Mouse (Mus musculus) brain, embryonic 14.5 days (tissue): ENCODE data around the gene Trim44. TPM values are rescaled to one million over a fixed set of nuclear protein-coding genes. Genes with fewer than 3 reads are reported as not detected.

ENCODE experiments used
- DNase-seq: peaks from one replicate; pipeline ENCODE4 v3.0.0-alpha.2; 2011; ENCODE audit warnings: low read depth
- CTCF ChIP-seq: fragments of 200-500 bp; IDR thresholded peaks from 2 replicates; pipeline ENCODE4 v1.5.1; 2012; ENCODE audit warnings: inconsistent platforms, mild to moderate bottlenecking, moderate library complexity, borderline replicate concordance; ENCODE audit not compliant: insufficient read depth, insufficient read length; ENCODE audit errors: extremely low read depth
- POLR2A ChIP-seq: fragments of 200-500 bp; IDR thresholded peaks from 2 replicates; pipeline ENCODE4 v1.6.1; 2012; ENCODE audit warnings: mild to moderate bottlenecking, inconsistent platforms, borderline replicate concordance; ENCODE audit not compliant: poor library complexity, insufficient read depth, insufficient read length, severe bottlenecking; ENCODE audit errors: extremely low read depth
- polyA plus RNA-seq: library from polyadenylated mRNA; depleted of rRNA; stranded (reverse); fragments of >200 nt; gene quantifications from 2 replicates; pipeline ENCODE4 v1.2.3, GENCODE M21; 2012

Gene Trim44
- polyA plus RNA-seq, 1 experiment: 110 TPM

DNA sequence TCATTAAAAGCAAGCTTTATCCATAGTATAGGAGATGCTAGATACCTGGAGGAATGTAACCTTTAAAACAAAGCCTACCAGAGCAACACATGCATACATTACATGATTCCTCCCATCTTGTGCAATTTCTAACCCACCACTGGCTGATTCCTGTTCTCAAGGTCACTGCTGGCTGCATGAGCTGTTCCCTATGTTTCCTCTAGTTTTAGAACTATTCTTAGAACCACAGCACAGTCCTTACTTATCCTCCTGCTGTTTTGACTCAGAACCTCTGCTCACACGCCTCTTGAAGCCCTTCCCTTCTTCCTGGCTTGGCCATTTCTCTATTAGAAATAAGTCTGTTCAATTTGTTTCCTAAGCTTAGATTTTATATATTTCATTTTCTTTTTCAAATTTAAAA, 28.7 kb downstream of the Trim44 start:
- no peak for DNase-seq
- TF ChIP-seq CTCF (no peak), POLR2A (no peak)

DNA sequence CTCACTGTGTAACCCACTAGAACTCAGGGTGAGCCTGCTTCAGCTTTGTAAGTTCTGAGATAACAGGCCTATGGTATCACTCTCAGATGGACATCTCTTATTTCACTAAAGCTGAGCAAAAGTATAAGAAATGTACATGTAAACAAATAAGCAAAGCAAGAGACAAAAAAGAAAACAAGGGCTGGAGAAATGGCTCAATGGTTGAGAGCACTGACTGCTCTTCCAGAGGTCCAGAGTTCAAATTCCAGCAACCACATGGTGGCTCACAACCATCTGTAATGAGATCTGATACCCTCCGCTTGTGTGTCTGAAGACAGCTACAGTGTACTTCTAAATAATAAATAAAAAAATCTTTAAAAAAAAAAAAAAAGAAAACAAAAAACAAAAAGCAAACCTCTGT, 29.2 kb downstream of the Trim44 start:
- DNase-seq: no peak
- no peak for TF ChIP-seq POLR2A
- no peak for TF ChIP-seq CTCF

DNA sequence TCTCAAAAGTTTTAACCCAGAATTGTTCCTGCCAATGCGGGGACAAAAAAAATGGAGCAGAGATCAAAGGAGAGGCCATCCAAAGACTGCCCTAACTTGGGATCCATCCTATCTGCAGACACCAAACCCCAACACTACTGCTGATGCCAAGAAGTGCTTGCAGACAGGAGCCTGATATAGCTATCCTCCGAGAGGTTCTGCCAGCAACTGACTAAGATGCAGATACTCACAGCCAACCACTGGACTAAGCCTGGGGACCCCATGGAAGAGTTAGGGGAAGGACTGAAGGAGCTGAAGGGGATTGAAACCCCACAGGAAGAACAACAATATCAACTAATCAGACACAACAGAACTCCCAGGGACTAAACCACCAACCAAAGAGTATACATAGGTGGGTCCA, 30.3 kb downstream of the Trim44 start:
- DNase-seq: no peak
- no peak for TF ChIP-seq CTCF
- no peak for TF ChIP-seq POLR2A

DNA sequence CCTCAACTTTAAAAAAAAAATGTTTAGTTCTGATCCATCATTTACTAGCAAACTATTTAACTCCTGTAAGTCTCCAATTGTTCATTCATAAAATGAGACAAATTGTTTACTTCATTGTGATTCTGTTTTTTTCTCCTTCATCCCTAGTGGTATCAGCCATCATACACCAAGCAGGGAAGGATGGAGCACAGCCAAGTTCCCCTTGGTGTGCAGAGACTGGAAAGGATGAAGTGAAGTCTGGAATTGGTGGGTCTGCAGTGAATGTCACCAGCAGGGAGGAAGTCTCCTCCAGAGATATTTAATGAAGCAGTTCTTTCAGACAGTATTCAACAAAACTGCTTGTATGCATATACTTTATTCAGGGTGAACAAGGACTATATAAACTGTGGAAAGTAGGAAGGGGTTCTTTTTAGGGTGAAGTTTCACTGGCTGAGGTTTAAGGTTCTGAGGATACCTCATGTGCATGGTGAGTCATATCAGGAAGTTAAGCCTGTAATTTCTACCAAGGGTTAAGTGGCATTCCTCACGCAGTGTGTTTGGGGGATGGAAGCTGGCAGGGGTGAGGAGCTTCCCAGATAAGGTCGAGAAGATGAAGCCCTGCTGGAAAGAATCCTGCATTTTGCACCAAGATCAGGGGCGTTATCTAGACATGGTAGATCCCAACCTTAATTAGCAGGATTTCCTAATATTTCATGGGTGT, 34.1 kb downstream of the Trim44 start:
- TF ChIP-seq POLR2A: no peak
- no peak for TF ChIP-seq CTCF
- no peak for DNase-seq

DNA sequence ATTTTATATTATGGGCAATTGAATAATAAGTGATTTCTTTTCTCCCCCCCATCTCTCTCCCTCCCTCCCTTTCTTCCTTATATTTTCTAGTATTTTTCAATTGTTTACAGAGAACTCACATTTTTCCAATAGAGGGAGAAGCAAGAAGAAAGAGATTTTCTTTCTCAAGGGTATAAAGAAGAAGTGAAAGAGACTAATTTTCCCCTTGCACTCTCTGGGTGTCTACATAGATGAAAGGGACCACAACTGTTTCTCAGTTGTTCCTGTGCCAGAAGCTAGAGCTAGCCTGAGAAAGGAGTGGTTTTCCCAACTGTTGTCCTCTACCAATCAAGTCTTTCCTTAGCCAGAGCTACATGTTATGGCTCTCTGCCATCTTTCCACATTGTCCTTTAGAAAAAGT, 34.9 kb downstream of the Trim44 start:
- no peak for TF ChIP-seq POLR2A
- TF ChIP-seq CTCF: no peak
- no peak for DNase-seq

DNA sequence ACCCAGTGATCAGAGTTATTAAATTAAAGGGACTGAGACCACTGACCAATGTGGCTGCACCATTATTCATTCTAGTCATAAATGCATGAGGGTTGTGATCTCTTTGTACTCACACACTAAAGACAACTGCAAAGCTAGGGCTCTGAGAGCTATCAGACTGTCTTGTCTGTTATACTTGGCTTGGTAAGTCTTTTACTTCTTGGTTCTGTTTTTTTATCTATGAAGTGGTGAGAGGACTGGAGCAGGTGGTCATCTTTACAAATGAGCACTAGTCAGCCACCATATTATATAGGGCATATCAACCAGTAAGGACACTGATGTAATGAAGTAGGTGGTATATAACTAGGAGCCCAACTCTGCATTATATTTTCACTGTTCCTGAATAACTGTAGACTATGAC, 36.3 kb downstream of the Trim44 start:
- no peak for TF ChIP-seq CTCF
- DNase-seq: no peak

DNA sequence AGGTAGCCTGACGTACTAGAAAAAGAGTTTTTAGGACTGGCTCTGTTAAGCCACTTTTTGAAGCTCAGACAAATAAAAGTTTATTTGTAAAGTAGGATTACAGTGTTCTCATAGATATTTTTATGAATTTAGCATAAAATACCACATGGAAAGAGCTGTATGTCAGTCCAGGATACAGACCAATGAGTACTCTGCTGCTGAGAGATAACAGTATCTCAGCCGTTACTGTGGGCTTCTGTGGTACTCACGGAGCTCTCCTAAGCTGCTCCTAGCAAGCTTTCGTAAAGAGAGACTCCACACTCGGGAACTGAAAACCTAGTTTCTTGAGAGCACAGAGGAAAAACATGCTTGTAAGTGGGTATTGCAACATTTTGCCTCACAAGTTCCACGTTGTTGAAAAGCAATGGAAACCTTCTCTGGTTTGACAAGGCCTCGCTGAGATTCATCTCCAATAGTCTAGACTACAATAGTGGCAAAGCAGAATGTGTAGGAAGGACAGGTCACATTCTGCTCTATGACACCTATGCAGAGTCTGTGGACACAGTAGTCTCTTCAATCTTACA, 41.6 kb downstream of the Trim44 start:
- no peak for TF ChIP-seq CTCF
- no peak for TF ChIP-seq POLR2A
- DNase-seq: no peak

DNA sequence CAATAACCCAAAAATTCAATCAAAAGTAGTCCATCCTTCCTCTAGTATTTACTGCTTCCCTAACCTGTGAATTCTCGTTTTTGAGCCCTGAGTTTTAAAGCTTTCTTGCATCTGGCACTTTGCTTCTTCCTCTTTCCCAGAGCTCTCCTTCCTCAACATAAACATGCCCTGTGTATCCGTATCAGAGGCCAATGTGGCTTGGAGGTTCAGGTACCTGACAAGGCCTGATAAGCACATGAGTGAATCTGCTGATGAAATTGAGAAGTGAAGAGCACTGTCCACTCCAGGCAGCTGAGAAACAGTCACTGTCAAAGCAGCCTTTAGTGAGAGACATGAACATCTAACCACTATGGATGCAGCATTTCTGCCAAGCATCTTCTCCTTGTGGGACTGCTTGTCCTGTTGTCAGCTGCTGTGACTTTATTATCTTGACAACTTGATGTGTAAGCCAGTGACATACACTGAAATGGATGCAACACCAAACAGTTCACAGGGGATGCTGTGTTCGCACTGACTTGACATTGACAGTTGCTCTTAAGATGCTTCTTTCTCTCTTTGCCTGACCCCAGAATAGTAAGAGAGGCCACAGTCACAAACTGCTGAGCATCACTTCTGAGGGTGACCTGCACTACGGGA, 42.9 kb downstream of the Trim44 start:
- DNase-seq: no peak
- TF ChIP-seq CTCF (no peak), POLR2A (no peak)

DNA sequence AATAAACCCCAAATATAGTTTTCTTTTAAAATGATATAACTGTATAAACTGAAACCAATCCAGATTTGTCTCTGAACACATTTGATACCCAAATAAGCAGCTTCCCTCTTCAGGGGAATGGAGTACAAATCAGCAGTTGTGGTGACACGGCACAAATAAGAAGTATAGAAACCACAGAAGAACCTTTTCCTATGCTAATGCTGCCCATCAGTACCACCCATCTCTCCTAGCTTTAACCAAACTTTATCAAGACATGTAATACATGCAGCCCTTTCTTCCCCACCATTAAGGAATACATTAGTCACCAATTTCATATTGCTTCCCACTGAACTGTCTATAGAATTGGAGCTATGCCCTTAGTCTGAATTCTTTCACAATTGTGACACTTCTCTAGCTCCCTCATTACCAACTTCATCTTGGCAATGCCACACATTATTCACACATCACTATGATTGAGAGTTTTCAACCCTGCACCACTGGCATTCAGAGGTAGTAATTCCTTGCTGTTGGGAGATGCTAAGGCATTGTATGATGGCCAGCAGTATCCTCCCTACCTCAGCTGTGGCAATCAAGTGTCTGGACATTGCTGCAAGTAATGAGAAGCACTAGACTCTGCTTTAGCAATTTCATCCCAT, 44.6 kb downstream of the Trim44 start:
- no peak for DNase-seq
- TF ChIP-seq POLR2A (no peak), CTCF (no peak)

DNA sequence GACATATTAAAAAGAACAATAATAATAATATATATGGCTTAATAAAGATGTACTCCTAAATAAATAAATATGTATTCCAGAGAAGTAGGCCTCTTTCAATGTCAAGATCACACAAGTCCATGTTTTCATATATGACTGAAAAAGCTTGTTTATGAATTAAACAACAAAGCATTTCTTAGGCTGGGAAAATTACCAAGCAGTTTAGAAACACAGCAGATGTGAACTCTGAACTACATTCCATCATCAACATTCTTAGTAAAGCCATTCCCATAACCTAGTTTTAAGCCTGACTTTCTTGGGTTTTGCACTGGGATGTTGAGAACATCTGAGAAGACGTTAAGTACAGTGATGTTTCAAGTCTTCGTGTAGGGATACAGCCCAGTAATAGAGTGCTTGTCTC, 45.4 kb downstream of the Trim44 start:
- no peak for TF ChIP-seq POLR2A
- TF ChIP-seq CTCF: no peak
- DNase-seq: no peak

DNA sequence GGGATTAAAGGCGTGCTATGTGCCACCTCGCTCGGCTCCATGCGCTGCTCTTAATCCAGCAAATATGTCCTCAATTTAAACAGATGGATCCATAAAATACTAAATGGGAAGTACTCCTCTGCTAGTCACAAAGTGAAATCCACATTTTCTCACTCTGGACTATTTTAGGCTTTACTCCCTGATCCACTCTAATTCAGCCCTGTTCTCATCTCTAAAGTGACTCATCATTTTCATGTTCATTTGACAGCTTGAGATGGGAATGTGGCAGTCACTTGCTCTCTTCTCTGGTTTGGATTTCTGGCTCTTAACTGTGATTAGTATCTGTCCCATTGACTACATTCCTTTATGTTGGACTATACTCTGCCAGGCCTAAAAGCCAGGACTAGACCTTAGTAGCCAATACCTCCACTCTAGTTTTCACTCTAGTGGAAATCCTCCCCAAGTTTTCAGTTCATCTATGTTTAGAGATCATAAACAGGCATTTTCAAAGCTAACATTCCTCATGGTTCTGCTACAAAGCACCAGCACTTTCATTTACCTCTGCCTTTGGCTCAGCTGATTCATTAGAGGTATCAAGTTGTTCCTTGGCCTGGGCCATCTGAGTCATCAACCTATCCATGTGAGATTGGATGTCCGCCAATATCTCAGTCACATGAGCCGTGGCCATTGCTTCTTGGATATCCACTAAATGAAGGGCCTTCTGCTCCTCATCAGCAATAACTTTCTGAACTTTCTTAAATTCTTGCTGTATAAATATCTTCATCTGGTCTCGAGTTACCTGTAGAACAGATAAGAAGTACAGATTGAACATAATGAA, 50.5 kb downstream of the Trim44 start:
- no peak for TF ChIP-seq POLR2A
- TF ChIP-seq CTCF: no peak
- DNase-seq: no peak
